Mouse (Mus musculus) right cerebral cortex, postnatal 14 days (tissue): ENCODE measurements around the gene Grb14.

ENCODE experiments used
- DNase-seq: peaks from one replicate; pipeline ENCODE4 v3.0.0; 2022

Gene Grb14

GRCm38 (mm10) chr2:65024887-65025286 is at the start of gene Grb14:
Gene Grb14, minus strand, starts transcription at chr2:65024987.
- no peak for DNase-seq

GRCm38 (mm10) chr2:65072205-65072604 is 47.4 kb upstream of the Grb14 start:
- DNase-seq: no peak

- no peak for DNase-seq
Measured at GRCm38 (mm10) chr2:65053764-65054163, 29.0 kb upstream of the Grb14 start.

- DNase-seq: no peak
Measured at GRCm38 (mm10) chr2:65052191-65053012, 27.6 kb upstream of the Grb14 start.

GRCm38 (mm10) chr2:65050776-65051175 is 26.0 kb upstream of the Grb14 start:
- no peak for DNase-seq

GRCm38 (mm10) chr2:65048234-65049017 is 23.6 kb upstream of the Grb14 start:
- DNase-seq: no peak

GRCm38 (mm10) chr2:65038164-65038563 is 13.4 kb upstream of the Grb14 start:
- DNase-seq: no peak

GRCm38 (mm10) chr2:65037546-65037945 is 12.8 kb upstream of the Grb14 start:
- DNase-seq: no peak

GRCm38 (mm10) chr2:65022363-65023240 is 2.2 kb downstream of the Grb14 start:
- peak; percentile 69 for DNase-seq

- DNase-seq: no peak
Measured at GRCm38 (mm10) chr2:65021691-65022362, 3.0 kb downstream of the Grb14 start.

- no peak for DNase-seq
Measured at GRCm38 (mm10) chr2:65017375-65017774, 7.4 kb downstream of the Grb14 start.

- DNase-seq: no peak
Measured at GRCm38 (mm10) chr2:65014552-65014951, 10.2 kb downstream of the Grb14 start.

- no peak for DNase-seq
Measured at GRCm38 (mm10) chr2:65010105-65010504, 14.7 kb downstream of the Grb14 start.

GRCm38 (mm10) chr2:65007396-65007795 is 17.4 kb downstream of the Grb14 start:
- no peak for DNase-seq

GRCm38 (mm10) chr2:65005044-65005443 is 19.7 kb downstream of the Grb14 start:
- DNase-seq: no peak

- no peak for DNase-seq
Measured at GRCm38 (mm10) chr2:65003433-65003832, 21.4 kb downstream of the Grb14 start.

- no peak for DNase-seq
Measured at GRCm38 (mm10) chr2:65002631-65003030, 22.2 kb downstream of the Grb14 start.

GRCm38 (mm10) chr2:64995048-64995447 is 29.7 kb downstream of the Grb14 start:
- no peak for DNase-seq

GRCm38 (mm10) chr2:64989426-64990187 is 35.2 kb downstream of the Grb14 start:
- no peak for DNase-seq

- no peak for DNase-seq
Measured at GRCm38 (mm10) chr2:64987782-64988181, 37.0 kb downstream of the Grb14 start.

- no peak for DNase-seq
Measured at GRCm38 (mm10) chr2:64975546-64975945, 49.2 kb downstream of the Grb14 start.

- DNase-seq: no peak
Measured at GRCm38 (mm10) chr2:64974549-64974948, 50.2 kb downstream of the Grb14 start.
